Mouse (Mus musculus) layer of hippocampus, adult 2 months (tissue): Measurements from ENCODE around the gene Pxn. TPM values are rescaled to one million over a fixed set of nuclear protein-coding genes. Genes with fewer than 3 reads are reported as not detected.

Experiments
- DNase-seq, 2 experiments: peaks; one replicate each; pipeline ENCODE4 v3.0.0; 2022; ENCODE audit warnings: low spot score in 2 of 2
- H3K27ac ChIP-seq: fragments of 200-600 bp; 2 replicates; pipeline ENCODE4 v1.8.1; 2022
- H3K4me3 ChIP-seq: fragments of 200-600 bp; 2 replicates; pipeline ENCODE4 v1.8.1; 2022; ENCODE audit warnings: mild to moderate bottlenecking
- CTCF ChIP-seq: fragments of 200-600 bp; conservative IDR thresholded peaks from 2 replicates; pipeline ENCODE4 v1.8.1; 2022; ENCODE audit warnings: antibody characterized with exemption, mild to moderate bottlenecking, moderate library complexity
- long read RNA-seq, 2 experiments: library from polyadenylated mRNA; stranded (forward); transcript quantifications; one replicate each; pipeline ENCODE4 v2.0.0; 2021; ENCODE audit warnings: borderline mapping rate in 2 of 2
- total RNA-seq, 2 experiments: library from RNA; stranded (reverse); gene quantifications; 2 replicates each; pipeline ENCODE4 v1.2.3; 2021

Gene Pxn
- total RNA-seq: 10 to 100 TPM; 40.8 to 47.3 TPM
- long read RNA-seq, experiment 1, transcript Pxn-201 (11 exons, 3,706 nt): minor isoform, 6 of 33 reads
- long read RNA-seq, experiment 1, transcript Pxn-202 (12 exons, 2,667 nt): major isoform, 7 of 33 reads
- long read RNA-seq, experiment 1, partial matches to known transcripts: 9 of 33 reads
- long read RNA-seq, experiment 1, other reads (novel, unspliced or antisense): 11 of 33 reads
- long read RNA-seq, experiment 2, transcript Pxn-201 (11 exons, 3,706 nt): minor isoform, 6 of 47 reads
- long read RNA-seq, experiment 2, transcript Pxn-202 (12 exons, 2,667 nt): major isoform, 10 of 47 reads
- long read RNA-seq, experiment 2, partial matches to known transcripts: 14 of 47 reads
- long read RNA-seq, experiment 2, other reads (novel, unspliced or antisense): 17 of 47 reads

GRCm38 (mm10) chr5:115506454-115507201 lies at the start of gene Pxn:
Pxn (plus strand) TSS chr5:115506676.
- DNase-seq: peak; percentile 84 to 95
- peak; percentile 85 for TF ChIP-seq CTCF
- H3K27ac ChIP-seq: peak within 1 kb of the TSS; percentile 94
- H3K4me3 ChIP-seq: peak within 1 kb of the TSS; percentile 94

DNA sequence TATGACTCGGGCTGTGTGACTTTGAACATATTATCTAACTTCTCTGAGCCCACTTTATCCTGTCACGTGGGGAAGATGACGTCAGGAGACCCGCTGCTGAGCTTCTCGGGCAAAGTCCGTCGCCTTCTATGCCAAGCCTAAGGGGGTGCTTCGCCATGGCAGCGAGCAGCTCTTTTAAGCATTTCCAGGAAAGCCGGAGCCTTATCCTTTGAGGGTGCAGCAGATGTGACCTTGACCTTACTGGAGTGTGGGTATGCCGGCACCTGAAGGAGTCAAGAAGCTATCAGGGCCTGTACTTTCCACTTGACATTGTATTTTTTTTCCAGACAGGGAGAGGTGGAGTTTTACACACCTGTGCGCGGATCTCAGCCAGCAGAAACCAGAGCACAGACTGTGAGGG lies 47.6 kb upstream of the Pxn start:
- DNase-seq: no peak
- no peak overlapping the region for H3K27ac ChIP-seq
- H3K4me3 ChIP-seq: no peak overlapping the region
- no peak for TF ChIP-seq CTCF

GRCm38 (mm10) chr5:115464408-115465115 lies 41.9 kb upstream of the Pxn start:
- no peak for DNase-seq
- no peak for TF ChIP-seq CTCF
- no peak overlapping the region for H3K27ac ChIP-seq
- H3K4me3 ChIP-seq: no peak overlapping the region

- H3K4me3 ChIP-seq: no peak within 1 kb of the TSS
- peak; percentile 64 for TF ChIP-seq CTCF
- DNase-seq: no peak
- no peak within 1 kb of the TSS for H3K27ac ChIP-seq
Measured at GRCm38 (mm10) chr5:115465642-115466420, 40.6 kb upstream of the Pxn start, which contains the start of gene Pla2g1b. Pla2g1b (plus strand) TSS chr5:115466262.

DNA sequence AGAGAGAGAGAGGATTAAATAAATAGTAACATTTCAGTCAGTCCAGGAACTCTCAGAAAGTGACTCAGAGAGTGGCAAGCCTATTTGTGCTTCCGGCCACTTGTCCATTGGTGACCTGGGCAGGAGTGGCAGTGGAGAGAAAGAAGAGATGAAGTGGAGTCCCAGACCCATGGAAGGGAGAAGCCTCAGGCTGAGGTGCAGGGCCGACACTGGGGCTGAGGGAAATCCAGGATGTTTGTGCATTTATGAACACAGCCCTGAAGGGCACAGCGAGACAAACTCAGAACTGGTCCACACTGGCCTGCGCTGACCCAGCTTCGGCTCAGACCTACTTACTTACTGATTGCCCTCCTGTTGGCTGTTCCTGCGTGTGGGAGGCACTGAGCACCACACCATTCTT lies 36.7 kb upstream of the Pxn start:
- no peak for DNase-seq
- no peak for TF ChIP-seq CTCF
- H3K4me3 ChIP-seq: no peak overlapping the region
- H3K27ac ChIP-seq: no peak overlapping the region

DNA sequence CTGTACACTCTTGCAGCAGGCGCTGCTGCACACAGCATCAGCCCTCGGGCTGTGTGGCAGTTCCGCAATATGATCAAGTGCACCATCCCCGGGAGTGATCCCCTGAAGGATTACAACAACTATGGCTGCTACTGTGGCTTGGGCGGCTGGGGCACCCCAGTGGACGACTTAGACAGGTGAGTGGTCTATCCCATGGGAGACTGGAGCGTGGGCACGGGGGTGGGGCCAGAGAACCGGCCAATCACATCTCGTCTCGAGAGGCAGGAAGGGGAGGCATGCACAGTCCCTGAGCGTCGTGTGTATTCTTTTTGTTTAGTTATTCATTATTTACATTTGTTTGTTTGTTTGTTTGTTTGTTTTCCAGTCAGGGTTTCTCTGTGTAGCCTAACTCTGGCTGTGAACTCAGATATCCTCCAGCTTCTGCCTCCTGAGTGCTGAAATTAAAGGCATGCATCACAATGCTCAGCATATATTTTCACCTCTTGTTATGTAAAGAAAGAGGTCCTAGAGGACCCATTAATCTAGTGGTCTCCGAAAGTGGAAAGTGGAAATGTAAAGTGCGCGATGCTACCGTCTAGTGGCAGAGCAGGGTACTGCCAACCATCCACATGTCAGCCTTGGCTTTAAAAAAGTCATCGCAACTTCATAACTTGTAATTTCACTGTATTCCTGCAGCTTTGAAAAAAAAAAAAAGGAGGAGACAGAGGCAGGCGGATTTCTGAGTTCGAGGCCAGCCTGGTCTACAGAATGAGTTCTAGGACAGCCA lies 35.5 kb upstream of the Pxn start:
- no peak overlapping the region for H3K27ac ChIP-seq
- peak in 1 of 2 experiments; percentile 61 for DNase-seq
- peak; percentile 94 for TF ChIP-seq CTCF
- H3K4me3 ChIP-seq: no peak overlapping the region

GRCm38 (mm10) chr5:115473191-115473590 lies 33.3 kb upstream of the Pxn start:
- DNase-seq: no peak
- Histone ChIP-seq H3K4me3 (no peak overlapping the region), H3K27ac (no peak overlapping the region)
- peak; percentile 58 for TF ChIP-seq CTCF

DNA sequence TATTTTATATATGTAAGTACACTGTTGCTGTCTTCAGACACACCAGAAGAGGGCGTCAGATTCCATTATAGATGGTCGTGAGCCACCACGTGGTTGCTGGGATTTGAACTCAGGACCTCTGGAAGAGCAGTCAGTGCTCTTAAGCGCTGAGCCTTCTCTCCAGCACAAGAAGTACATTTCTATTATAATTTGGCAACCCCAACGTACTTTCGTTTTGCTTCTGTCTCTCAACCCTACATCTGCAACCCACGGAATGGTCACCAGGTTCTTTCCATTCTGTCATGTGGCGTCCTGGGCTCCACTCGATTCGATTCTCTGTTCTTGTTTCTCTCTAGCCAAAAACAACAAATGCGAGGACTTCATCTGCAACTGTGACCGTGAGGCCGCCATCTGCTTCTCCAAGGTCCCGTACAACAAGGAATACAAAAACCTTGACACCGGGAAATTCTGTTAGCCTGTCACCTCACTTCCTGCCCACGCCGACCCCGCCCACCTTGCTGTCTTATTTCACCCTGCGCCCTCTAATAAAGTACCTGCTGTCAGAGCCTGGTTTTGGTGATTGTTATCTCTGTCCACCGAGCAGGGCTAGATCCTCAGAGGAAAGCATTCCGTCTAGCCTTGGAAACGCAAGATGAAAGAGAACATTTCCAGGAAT lies 32.2 kb upstream of the Pxn start:
- DNase-seq: no peak
- TF ChIP-seq CTCF: peak; percentile 33; the same call in 1 of the 2 replicates
- Histone ChIP-seq H3K27ac (no peak overlapping the region), H3K4me3 (no peak overlapping the region)

DNA sequence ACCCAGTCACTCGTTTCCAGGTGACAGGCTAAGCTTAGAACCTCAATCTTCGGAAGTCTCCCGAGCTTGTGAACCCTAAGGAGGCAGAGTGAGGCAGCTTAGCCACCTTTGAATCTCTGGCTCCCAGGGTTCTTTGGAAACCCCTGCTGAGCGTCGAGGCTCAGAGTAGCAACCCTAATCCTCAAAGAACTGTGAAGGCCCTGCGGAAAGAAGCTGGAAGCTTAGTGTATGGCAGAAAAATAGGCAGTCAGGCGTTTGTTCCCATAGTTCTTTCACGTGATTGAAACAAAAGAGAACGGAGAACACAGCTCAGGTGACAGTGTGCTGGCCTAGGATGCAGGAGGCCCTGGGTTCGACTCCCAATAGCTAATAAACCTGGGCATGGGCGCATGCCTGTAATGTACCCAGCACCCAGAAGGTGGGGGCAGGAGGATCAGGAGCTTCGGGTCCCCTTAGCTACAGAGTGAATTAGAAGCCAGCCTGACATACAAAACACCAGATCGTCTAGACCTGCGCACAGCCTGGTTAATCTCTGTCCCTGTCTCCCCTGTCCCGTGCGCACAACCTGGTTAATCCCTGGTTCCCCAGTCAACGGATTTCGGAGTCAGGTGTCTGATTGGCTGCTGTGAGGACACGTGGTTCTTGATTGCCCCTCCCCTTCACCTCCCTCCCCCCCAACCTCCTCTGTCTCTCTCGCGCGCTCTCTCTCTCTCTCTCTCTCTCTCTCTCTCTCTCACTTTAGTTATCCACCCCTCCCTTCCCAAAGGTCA lies 31.0 kb upstream of the Pxn start:
- Histone ChIP-seq H3K4me3 (peak overlapping the region; percentile 43), H3K27ac (peak overlapping the region; percentile 88)
- no peak for TF ChIP-seq CTCF
- peak in 1 of 2 experiments; percentile 50 for DNase-seq

- Histone ChIP-seq H3K4me3 (peak overlapping the region; percentile 43; the same call in 1 of the 2 replicates), H3K27ac (0 out of 2 replicates have a peak overlapping the region, but pooled peaks have one; percentile 57)
- DNase-seq: no peak
- no peak for TF ChIP-seq CTCF
Measured at GRCm38 (mm10) chr5:115476107-115476727, 30.3 kb upstream of the Pxn start.
